Mouse (Mus musculus) olfactory bulb, adult 2 months (tissue): Measurements from ENCODE around the gene Sowahd. TPM values are rescaled to one million over a fixed set of nuclear protein-coding genes. Genes with fewer than 3 reads are reported as not detected.
A peak's percentile ranks its signal among the peaks of the same experiment; 100 is the strongest.

ENCODE experiments used
- H3K27ac ChIP-seq: fragments of 200-500 bp; 2 replicates; pipeline ENCODE4 v1.5.1; 2012; ENCODE audit warnings: low read depth, low read length; ENCODE audit not compliant: insufficient read depth
- H3K4me1 ChIP-seq: fragments of 200-500 bp; 2 replicates; pipeline ENCODE4 v1.6.1; 2012; ENCODE audit warnings: low read length; ENCODE audit not compliant: control insufficient read depth, insufficient read depth
- H3K4me3 ChIP-seq: fragments of 200-500 bp; 2 replicates; pipeline ENCODE4 v1.5.1; 2012; ENCODE audit warnings: mild to moderate bottlenecking, low read depth, low read length, moderate library complexity; ENCODE audit not compliant: insufficient read depth
- CTCF ChIP-seq: fragments of 200-500 bp; IDR thresholded peaks from 2 replicates; pipeline ENCODE4 v1.5.1; 2012; ENCODE audit warnings: low read depth, mild to moderate bottlenecking, low read length, moderate library complexity; ENCODE audit not compliant: insufficient read depth
- POLR2A ChIP-seq: fragments of 200-500 bp; IDR thresholded peaks from 2 replicates; pipeline ENCODE4 v1.6.1; 2012; ENCODE audit warnings: mild to moderate bottlenecking, low read depth, low read length, moderate library complexity; ENCODE audit not compliant: insufficient read depth
- WGBS: fragments of 180-500 bp; shearing (Covaris S2); methylation state at CpG from one replicate; pipeline ENCODE4 v1.1.7; 2018; 5-methylcytosine and 5-hydroxymethylcytosine counted together
- polyA plus RNA-seq: library from polyadenylated mRNA; stranded (reverse); fragments of >200 nt; gene quantifications from 2 replicates; pipeline ENCODE4 v1.2.4, GENCODE M21; 2012; ENCODE audit warnings: low replicate concordance; ENCODE audit not compliant: missing spikeins, insufficient read depth, insufficient read length

The Sowahd gene
- polyA plus RNA-seq, 1 experiment, result not detected

GRCm38 (mm10) chrX:37084927-37085660, 36.4 kb downstream of the Sowahd start, which contains the start of gene Rpl39:
Gene Rpl39 (minus strand): TSS chrX:37085402.
- peak; percentile 41; the same call in 1 of the 2 replicates for TF ChIP-seq POLR2A
- no peak for TF ChIP-seq CTCF
- Histone ChIP-seq H3K4me1 (peaks cover 3% of the 10 kb centered on the region; the same call in 1 of the 2 replicates), H3K27ac (peak within 1 kb of the TSS; percentile 99), H3K4me3 (peak within 1 kb of the TSS; percentile 84)
- WGBS, result 11% methylated on average over 38 of the region's 38 CpGs

DNA sequence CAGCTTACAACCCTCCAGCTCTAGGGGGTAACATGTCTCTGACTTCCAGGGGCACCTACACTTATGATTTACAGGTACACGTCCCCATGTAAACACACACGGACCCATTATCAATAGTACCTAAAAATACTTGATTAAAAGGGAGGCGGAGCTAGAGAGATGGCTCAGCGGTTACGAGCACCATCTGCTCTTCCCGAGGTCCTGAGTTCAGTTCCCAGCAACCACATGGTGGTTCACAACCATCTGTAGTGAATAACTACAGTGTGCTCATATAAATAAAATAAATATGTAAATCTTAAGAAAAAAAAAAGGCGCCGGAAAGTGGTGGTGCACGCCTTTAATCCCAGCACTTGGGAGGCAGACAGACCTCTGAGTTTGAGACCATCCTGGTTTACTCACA, 37.0 kb downstream of the Sowahd start:
- Histone ChIP-seq H3K4me3 (peak overlapping the region; percentile 84; the same call in 1 of the 2 replicates), H3K27ac (peak overlapping the region; percentile 99), H3K4me1 (peaks cover 3% of the 10 kb centered on the region; the same call in 1 of the 2 replicates)
- TF ChIP-seq POLR2A (no peak), CTCF (no peak)
- 18% methylated on average over 9 of the region's 9 CpGs for WGBS

DNA sequence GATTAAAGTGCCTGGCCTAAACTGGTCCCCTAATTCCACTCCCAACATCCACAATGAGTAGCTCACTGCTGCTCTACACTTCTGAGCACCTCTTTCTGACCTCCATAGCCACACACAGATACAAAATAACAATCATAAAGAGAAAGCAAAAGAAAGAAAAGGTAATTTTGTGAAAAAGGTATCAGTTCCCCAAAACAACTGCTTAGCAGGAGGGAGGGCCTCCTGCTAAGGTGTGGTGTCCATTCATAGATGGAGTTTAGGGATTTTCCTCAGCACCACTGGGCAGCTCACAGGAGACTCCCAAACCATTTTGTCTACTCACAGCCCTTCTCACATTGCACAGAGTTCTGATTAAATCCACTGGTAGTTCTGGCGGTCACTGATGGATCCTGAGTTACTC, 40.1 kb downstream of the Sowahd start:
- Histone ChIP-seq H3K4me3 (no peak overlapping the region), H3K4me1 (no peaks in the 10 kb centered on the region), H3K27ac (no peak overlapping the region)
- no peak for TF ChIP-seq CTCF
- no peak for TF ChIP-seq POLR2A
- WGBS, result 92% methylated on average over 1 of the region's 1 CpGs

DNA sequence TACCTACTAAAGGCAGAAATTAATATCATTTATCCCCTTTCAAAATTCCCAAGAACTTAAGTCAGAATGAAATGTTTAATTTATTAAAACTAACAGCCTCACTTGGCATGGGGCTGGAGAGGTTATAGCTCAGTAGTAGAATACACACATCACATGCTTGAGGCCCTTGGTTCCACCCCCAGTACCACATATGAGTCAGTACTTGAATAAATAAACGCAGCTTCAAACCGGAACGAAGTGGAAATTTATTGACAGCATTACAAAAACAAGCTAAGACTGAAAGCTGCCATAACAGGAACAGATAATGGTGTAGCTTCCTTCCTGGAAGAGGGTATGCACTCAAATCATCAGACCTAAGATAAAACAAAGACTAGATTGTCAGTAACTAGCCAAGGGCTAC, 42.8 kb downstream of the Sowahd start:
- H3K4me3 ChIP-seq, result no peak overlapping the region
- no peak overlapping the region for H3K27ac ChIP-seq
- 63% methylated on average over 3 of the region's 3 CpGs for WGBS
- H3K4me1 ChIP-seq, result no peaks in the 10 kb centered on the region
- TF ChIP-seq POLR2A, result no peak
- TF ChIP-seq CTCF, result no peak

- Histone ChIP-seq H3K4me1 (no peaks in the 10 kb centered on the region), H3K4me3 (no peak overlapping the region), H3K27ac (no peak overlapping the region)
- TF ChIP-seq CTCF (no peak), POLR2A (no peak)
- WGBS, result 90% methylated on average over 11 of the region's 11 CpGs
These were observed 46.6 kb downstream of the Sowahd start for GRCm38 (mm10) chrX:37095106-37095768.

DNA sequence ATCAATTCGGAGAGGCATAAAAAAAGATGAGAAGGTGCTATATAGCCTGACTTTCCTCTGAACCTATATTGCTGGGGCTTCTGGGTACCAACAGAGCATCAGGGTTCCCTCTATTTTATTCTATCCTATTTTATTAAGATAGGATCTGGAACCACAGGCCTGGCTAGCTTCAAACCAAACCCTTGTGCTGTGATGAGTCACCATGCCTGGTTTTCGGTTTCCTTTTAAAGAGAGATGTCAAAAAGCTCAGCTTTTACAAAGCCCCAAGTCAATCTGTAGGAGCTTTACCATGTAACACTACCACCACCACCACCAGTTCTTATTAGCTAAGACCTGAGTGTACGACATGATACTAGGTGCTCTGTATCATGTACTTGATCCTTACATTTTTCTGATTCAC, 50.0 kb downstream of the Sowahd start:
- WGBS, result 86% methylated on average over 3 of the region's 3 CpGs

More for the DNA sequence above, 50.0 kb downstream of the Sowahd start:
- TF ChIP-seq POLR2A (no peak), CTCF (no peak)
- H3K27ac ChIP-seq, result no peak overlapping the region
- no peaks in the 10 kb centered on the region for H3K4me1 ChIP-seq
- H3K4me3 ChIP-seq, result no peak overlapping the region

Other genes starting within 250 kb of the Sowahd start
- not detected in 2 replicates for gene Ube2a, start 174.9 kb upstream of the Sowahd start, polyA plus RNA-seq
- not detected in 2 replicates for gene C330007P06Rik, start 174.7 kb upstream of the Sowahd start, polyA plus RNA-seq
- gene Nkrf, start 145.9 kb upstream of the Sowahd start, polyA plus RNA-seq, result not detected in 2 replicates
- gene Sept6, start 57.1 kb upstream of the Sowahd start, polyA plus RNA-seq, result not detected in 2 replicates
- not detected in 2 replicates for gene Rpl39, start 36.6 kb downstream of the Sowahd start, polyA plus RNA-seq
- not detected in 2 replicates for gene Upf3b, start 61.5 kb downstream of the Sowahd start, polyA plus RNA-seq
- not detected in 2 replicates for gene Nkap, start 78.0 kb downstream of the Sowahd start, polyA plus RNA-seq
- not detected in 2 replicates for gene Akap14, start 120.0 kb downstream of the Sowahd start, polyA plus RNA-seq
- gene Ndufa1, start 142.3 kb downstream of the Sowahd start, polyA plus RNA-seq, result not detected in 2 replicates
- not detected in 2 replicates for gene Rnf113a1, start 142.4 kb downstream of the Sowahd start, polyA plus RNA-seq
- gene Gm9, start 162.2 kb downstream of the Sowahd start, polyA plus RNA-seq, result not detected in 2 replicates
- not detected in 2 replicates for gene Rhox1, start 173.4 kb downstream of the Sowahd start, polyA plus RNA-seq
- not detected in 2 replicates for gene Rhox2a, start 196.1 kb downstream of the Sowahd start, polyA plus RNA-seq
- not detected in 2 replicates for gene Rhox3a, start 201.1 kb downstream of the Sowahd start, polyA plus RNA-seq
- not detected in 2 replicates for gene Rhox4a, start 216.5 kb downstream of the Sowahd start, polyA plus RNA-seq